Mouse (Mus musculus) liver, embryonic 14.5 days (tissue): ENCODE measurements at regions not wholly inside any gene's neighbourhood (a gene's known extent, or its start where the extent isn't known, plus 50 kb on each side); places are given as distances from the start of the nearest gene placed in this dataset.

Experiments used
- ATAC-seq: fragments of 200-750 bp; cut with Nextera tagmentation; 2 replicates; pipeline ENCODE4 v1.8.0; 2017; ENCODE audit warnings: moderate number of reproducible peaks, mild to moderate bottlenecking, moderate library complexity; ENCODE audit not compliant: insufficient read depth
- DNase-seq, 3 experiments: peaks; one replicate each; pipeline ENCODE4 v3.0.0-alpha.2; 2012 to 2013; ENCODE audit warnings: low read depth in 3 of 3, low spot score in 3 of 3
- H3K27ac ChIP-seq: fragments of 300-500 bp; sonication (generic); 2 replicates; pipeline ENCODE4 v1.5.1; 2014; ENCODE audit warnings: moderate library complexity, mild to moderate bottlenecking, control low read depth, inconsistent platforms
- H3K27me3 ChIP-seq: fragments of 300-500 bp; sonication (generic); 2 replicates; pipeline ENCODE4 v1.6.1; 2014; ENCODE audit warnings: mild to moderate bottlenecking, low read length, moderate library complexity; ENCODE audit not compliant: control insufficient read depth, insufficient read depth
- H3K36me3 ChIP-seq: fragments of 300-500 bp; sonication (generic); replicated peaks from 2 replicates; pipeline ENCODE4 v1.6.1; 2014; ENCODE audit warnings: low read depth; ENCODE audit not compliant: control insufficient read depth, insufficient read depth
- H3K4me1 ChIP-seq, 2 experiments: fragments of 200-500 bp in 1 of 2; fragments of 300-500 bp in 1 of 2; sonication (generic) in 1 of 2; replicated peaks; 2 replicates each; pipeline ENCODE4 v1.6.1; 2012 to 2014; ENCODE audit warnings: antibody characterized with exemption in 1 of 2, inconsistent platforms in 1 of 2, low read length in 1 of 2; ENCODE audit not compliant: control insufficient read depth in 2 of 2, insufficient read depth in 2 of 2
- H3K4me2 ChIP-seq: fragments of 300-500 bp; sonication (generic); 2 replicates; pipeline ENCODE4 v1.6.1; 2014; ENCODE audit warnings: low read depth, mild to moderate bottlenecking, control low read depth, moderate library complexity
- H3K4me3 ChIP-seq, 2 experiments: fragments of 200-500 bp in 1 of 2; fragments of 300-500 bp in 1 of 2; sonication (generic) in 1 of 2; 2 replicates each; pipeline ENCODE4 v1.5.1; 2012 to 2014; ENCODE audit warnings: low read depth in 2 of 2, low read length in 2 of 2, mild to moderate bottlenecking in 2 of 2, control low read depth in 1 of 2, inconsistent platforms in 1 of 2, moderate library complexity in 1 of 2; ENCODE audit not compliant: insufficient read depth in 1 of 2
- H3K9ac ChIP-seq: fragments of 300-500 bp; sonication (generic); replicated peaks from 2 replicates; pipeline ENCODE4 v1.6.1; 2014; ENCODE audit warnings: mild to moderate bottlenecking, control low read depth, moderate library complexity
- H3K9me3 ChIP-seq: fragments of 300-500 bp; sonication (generic); 2 replicates; pipeline ENCODE4 v1.6.1; 2016; ENCODE audit warnings: low read length, mixed read lengths; ENCODE audit not compliant: control insufficient read depth
- CTCF ChIP-seq: IDR thresholded peaks from 2 replicates; pipeline ENCODE4 v1.5.1; 2016; ENCODE audit warnings: antibody characterized with exemption, low read depth, control low read depth
- EP300 ChIP-seq: IDR thresholded peaks from 2 replicates; pipeline ENCODE4 v1.6.1; 2016; ENCODE audit warnings: antibody characterized with exemption, low read depth
- WGBS: fragments of 180-500 bp; shearing (Covaris S2); extraction: QIAGEN DNeasy Blood & Tissue Kit; methylation state at CpG from one replicate; pipeline ENCODE4 v1.1.7; 2014; ENCODE audit not compliant: insufficient replicate concordance; 5-methylcytosine and 5-hydroxymethylcytosine counted together

DNA sequence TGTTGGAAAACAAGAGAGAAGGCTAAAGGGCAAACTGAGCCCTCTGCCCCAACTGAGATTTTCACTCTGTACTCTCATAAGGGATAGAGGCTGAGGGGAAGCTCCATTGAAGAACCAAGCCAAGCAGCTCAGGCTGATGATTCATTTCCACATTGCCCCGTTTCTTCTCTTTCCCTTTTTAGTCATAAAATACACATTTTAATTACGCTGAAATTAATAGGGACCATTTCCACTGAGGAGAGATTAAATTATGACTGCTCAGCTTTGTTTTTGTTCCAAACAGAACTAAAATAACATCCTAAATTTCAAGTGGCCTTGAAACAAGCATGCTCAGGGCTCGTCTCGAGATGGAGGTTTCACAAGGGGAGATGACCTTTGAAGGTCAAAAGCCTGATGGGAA is 378.7 kb upstream of the Runx1 start:
- Histone ChIP-seq H3K4me2 (no peak overlapping the region), H3K4me1 (peaks cover 0 to 10% of the 10 kb centered on the region in 2 experiments), H3K27ac (no peak overlapping the region), H3K9ac (no peak overlapping the region), H3K4me3 (no peak overlapping the region), H3K27me3 (no peaks in the 10 kb centered on the region; the same call in 1 of the 2 replicates), H3K9me3 (no peaks in the 10 kb centered on the region), H3K36me3 (no peaks in the 10 kb centered on the region)
- no peak for ATAC-seq
- 60% methylated on average over 4 of the region's 4 CpGs for WGBS
- TF ChIP-seq CTCF (no peak), EP300 (no peak)
- no peak for DNase-seq

- H3K4me1 ChIP-seq: peaks cover 13 to 24% of the 10 kb centered on the region in 2 experiments
- no peak for DNase-seq
- H3K9ac ChIP-seq: no peak overlapping the region
- H3K4me2 ChIP-seq: no peak overlapping the region
- no peaks in the 10 kb centered on the region for H3K9me3 ChIP-seq
- TF ChIP-seq EP300 (no peak), CTCF (no peak)
- H3K4me3 ChIP-seq: no peak overlapping the region
- ATAC-seq: no peak
- no peak overlapping the region for H3K27ac ChIP-seq
- no peaks in the 10 kb centered on the region for H3K36me3 ChIP-seq
- no peaks in the 10 kb centered on the region; the same call in 1 of the 2 replicates for H3K27me3 ChIP-seq
These were observed 376.6 kb upstream of the Runx1 start for GRCm38 (mm10) chr16:93202591-93202990.

DNA sequence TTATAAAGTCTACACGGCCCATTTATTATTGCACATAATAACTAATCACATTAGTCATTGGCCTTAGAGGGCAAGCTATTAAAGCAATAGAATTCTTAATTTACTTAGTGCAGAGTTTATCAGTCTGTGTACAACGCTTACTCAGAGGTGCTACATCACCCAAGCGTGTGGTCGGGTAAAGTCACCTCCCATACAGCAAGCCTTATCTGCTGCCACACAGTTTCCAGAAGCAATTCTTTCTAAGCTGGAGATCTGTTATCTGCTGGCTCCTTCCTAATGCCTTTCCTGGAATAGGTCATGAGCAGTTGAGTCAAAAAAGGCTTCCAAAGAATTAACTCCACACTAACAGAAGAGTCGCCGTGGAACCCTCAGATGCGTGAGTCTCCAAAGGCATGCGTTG is 371.4 kb upstream of the Runx1 start:
- H3K9me3 ChIP-seq: no peaks in the 10 kb centered on the region
- peaks cover 29 to 44% of the 10 kb centered on the region in 2 experiments for H3K4me1 ChIP-seq
- DNase-seq (peak; percentile 83 to 89 (median 87)), ATAC-seq (peak; percentile 99)
- H3K27ac ChIP-seq: peak overlapping the region; percentile 85
- WGBS: 17% methylated on average over 8 of the region's 8 CpGs
- no peaks in the 10 kb centered on the region for H3K36me3 ChIP-seq
- H3K4me2 ChIP-seq: peak overlapping the region; percentile 78
- peak overlapping the region; percentile 14 to 28; a peak in 2 of 4 replicates for H3K4me3 ChIP-seq
- H3K9ac ChIP-seq: peak overlapping the region; percentile 57
- H3K27me3 ChIP-seq: no peaks in the 10 kb centered on the region; the same call in 1 of the 2 replicates
- no peak for TF ChIP-seq CTCF
- TF ChIP-seq EP300: peak; percentile 93

GRCm38 (mm10) chr16:93193921-93194481 is 368.1 kb upstream of the Runx1 start:
- TF ChIP-seq CTCF (no peak), EP300 (no peak)
- no peak for ATAC-seq
- no peak overlapping the region for H3K4me3 ChIP-seq
- 41% methylated on average over 7 of the region's 7 CpGs for WGBS
- no peaks in the 10 kb centered on the region for H3K36me3 ChIP-seq
- H3K9ac ChIP-seq: no peak overlapping the region
- H3K4me1 ChIP-seq: peaks cover 29 to 45% of the 10 kb centered on the region in 2 experiments
- no peak overlapping the region for H3K4me2 ChIP-seq
- no peaks in the 10 kb centered on the region for H3K9me3 ChIP-seq
- no peaks in the 10 kb centered on the region for H3K27me3 ChIP-seq
- no peak for DNase-seq
- H3K27ac ChIP-seq: no peak overlapping the region; the same call in 1 of the 2 replicates

- DNase-seq (no peak), ATAC-seq (no peak)
- Histone ChIP-seq H3K27me3 (no peaks in the 10 kb centered on the region), H3K27ac (no peak overlapping the region), H3K4me1 (peaks cover 23 to 37% of the 10 kb centered on the region in 2 experiments), H3K36me3 (no peaks in the 10 kb centered on the region), H3K4me3 (no peak overlapping the region), H3K4me2 (no peak overlapping the region), H3K9ac (no peak overlapping the region), H3K9me3 (no peaks in the 10 kb centered on the region)
- no peak for TF ChIP-seq EP300
- TF ChIP-seq CTCF: no peak
- WGBS: 63% methylated on average over 6 of the region's 6 CpGs
These were observed 367.3 kb upstream of the Runx1 start for GRCm38 (mm10) chr16:93193263-93193662.
